Mouse (Mus musculus): ENCODE measurements around the gene Ddx21. TPM values are rescaled to one million over a fixed set of nuclear protein-coding genes. Genes with fewer than 3 reads are reported as not detected.

Ddx21 gene
- polyA plus RNA-seq (2012; rRNA removed; ENCODE audit: low replicate concordance): 7.9 and 14.4 TPM in 2 replicates

DNA sequence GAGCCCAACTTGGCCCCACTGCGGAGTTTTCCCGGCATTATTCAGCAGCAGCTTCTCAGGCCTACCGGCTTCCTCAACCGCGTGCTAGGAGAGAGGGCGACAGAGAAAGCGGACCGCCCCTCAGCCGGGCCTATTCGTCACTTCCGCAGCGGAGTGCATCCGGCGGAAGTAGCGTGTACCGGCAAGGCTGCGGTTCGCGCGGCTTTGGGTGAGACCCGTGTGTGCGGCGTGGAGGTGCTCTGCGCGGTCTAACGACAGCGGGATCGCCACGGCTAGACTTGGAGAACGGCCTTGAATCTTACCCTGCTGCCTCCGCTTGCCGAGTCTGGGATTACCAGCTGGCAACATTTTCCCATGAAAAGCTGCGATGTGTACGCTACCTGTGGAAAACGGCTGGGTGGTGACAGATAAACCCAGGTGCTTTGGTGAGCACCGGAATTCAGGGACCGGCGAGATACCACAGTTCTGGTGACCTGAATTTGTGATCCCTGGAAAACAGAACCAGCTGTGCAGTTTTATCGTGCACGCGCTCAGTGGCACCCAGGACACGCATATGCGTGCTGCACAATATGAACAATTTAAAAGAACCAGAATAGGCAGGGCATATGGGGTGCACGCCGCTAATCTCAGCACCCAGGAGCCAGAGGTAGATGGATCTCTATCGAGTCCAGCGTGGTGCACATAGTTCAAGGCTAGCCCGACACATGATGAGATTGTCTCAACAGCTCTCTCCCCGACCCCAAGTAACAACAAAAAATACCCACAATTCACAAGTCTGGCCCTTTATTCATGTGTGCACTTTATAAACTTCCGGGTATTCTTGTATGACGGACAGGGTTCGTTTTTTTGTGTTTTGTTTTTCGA is at the start of gene Ddx21:
TSS of gene Ddx21 (minus strand) at position 105 of the 864 bp plus-strand sequence.

DNA sequence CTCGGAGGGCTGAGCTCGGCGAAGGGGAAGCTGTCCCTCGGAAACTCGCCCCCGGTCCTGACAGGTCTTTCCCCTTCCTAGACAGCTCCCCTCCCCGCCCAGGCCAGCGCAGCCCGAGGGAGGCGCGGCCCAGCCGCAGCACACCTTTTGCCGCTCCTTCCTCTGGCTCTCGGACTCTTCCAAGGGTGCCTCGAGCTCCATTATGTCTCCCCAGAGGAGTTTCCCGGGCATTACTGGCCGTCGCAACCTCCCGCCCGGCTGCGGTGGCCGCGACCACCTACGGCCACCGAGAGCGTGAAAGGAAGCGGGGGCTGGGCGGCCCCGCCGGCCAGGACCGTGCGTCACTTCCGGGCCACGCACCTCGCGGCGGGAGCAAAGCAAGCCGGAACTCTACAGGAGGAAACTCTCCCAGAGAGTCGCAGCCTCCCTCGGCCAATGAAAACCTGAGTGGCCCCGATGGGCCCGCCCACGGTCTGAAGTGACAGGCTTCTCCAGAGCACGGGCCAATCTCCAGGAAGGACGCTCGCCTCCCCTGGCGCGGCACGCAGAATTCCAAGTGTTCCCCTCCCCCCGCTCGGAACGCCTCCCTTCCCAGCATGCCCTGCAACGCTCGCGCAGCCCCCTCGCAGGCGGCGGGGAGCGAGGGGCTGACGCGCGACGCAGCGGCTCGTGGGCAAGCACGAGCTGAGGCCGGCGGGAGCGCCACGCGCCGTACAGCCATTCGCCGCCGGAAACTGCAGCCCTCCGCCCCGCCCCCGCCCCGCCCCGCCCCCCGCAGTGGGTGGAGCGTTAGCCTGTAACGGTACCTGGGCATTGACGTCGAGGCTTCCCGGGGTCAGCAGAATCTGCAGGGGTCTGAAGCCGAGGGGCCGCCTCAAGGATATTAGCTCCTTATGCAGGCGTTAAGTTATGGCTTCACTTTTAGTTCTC is 49.1 kb upstream of the Ddx21 start, which contains the start of gene Ddx50:
TSS of gene Ddx50 (minus strand) at position 338 of the 930 bp plus-strand sequence.

DNA sequence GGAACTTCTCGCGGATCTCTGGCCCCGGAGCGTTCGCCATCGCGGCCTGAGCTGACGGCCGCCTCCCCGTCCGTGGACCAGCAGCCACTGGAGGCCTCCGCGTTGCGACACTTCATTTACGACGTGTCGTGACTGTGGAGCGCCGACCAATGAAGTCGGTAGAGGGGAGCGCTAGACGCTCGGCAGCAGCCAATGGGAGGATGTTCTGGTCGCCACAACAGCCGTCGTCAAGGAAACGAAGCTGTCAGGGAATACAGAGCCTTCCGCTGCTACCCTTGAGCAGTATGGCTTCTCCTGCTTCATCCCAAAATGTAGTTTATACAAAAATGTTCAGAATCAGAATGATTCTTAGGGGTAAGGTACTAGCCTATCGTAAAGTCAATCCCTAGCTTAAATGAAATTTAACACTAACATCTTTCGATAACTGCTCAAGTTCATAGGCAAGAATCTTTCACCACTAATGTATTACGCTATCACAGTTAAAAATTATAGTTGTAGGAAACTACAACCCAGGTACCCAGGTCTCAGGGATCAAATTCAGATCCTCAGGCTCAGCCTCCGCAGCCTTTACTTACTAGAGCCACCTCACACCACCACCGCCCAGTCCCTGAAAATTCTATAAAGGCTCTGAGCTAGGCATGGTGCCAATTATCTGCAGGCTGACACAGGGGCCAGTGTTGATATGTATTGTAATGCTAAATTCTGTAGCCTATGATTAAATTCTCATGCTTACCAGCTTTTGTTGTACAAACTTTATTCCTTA is 23.6 kb downstream of the Ddx21 start, which contains the start of gene Kif1bp:
TSS of gene Kif1bp (minus strand) at position 120 of the 763 bp plus-strand sequence.

Other genes with a start within 250 kb of the Ddx21 start
- gene Hk1, start 222.4 kb downstream of the Ddx21 start, polyA plus RNA-seq (2012; rRNA removed; ENCODE audit: low replicate concordance): 24.7 and 40.6 TPM in 2 replicates
- not detected in 2 replicates for gene Hkdc1, start 179.8 kb downstream of the Ddx21 start, polyA plus RNA-seq (2012; rRNA removed; ENCODE audit: low replicate concordance)
- 0.07 and 0.18 TPM in 2 replicates for gene 4930507D05Rik, start 152.8 kb downstream of the Ddx21 start, polyA plus RNA-seq (2012; rRNA removed; ENCODE audit: low replicate concordance)
- 13.0 and 20.2 TPM in 2 replicates for gene Supv3l1, start 152.5 kb downstream of the Ddx21 start, polyA plus RNA-seq (2012; rRNA removed; ENCODE audit: low replicate concordance)
- 6.4 and 19.4 TPM in 2 replicates for gene Vps26a, start 115.5 kb downstream of the Ddx21 start, polyA plus RNA-seq (2012; rRNA removed; ENCODE audit: low replicate concordance)
- 38.9 and 42.1 TPM in 2 replicates for gene Srgn, start 74.8 kb downstream of the Ddx21 start, polyA plus RNA-seq (2012; rRNA removed; ENCODE audit: low replicate concordance)
- 26.9 and 47.2 TPM in 2 replicates for gene Kif1bp, start 23.8 kb downstream of the Ddx21 start, polyA plus RNA-seq (2012; rRNA removed; ENCODE audit: low replicate concordance)
- gene Ddx50, start 48.9 kb upstream of the Ddx21 start, polyA plus RNA-seq (2012; rRNA removed; ENCODE audit: low replicate concordance): 5.8 and 10.4 TPM in 2 replicates
- 0.24 and 0.32 TPM in 2 replicates for gene Stox1, start 123.8 kb upstream of the Ddx21 start, polyA plus RNA-seq (2012; rRNA removed; ENCODE audit: low replicate concordance)
- 44.8 and 78.6 TPM in 2 replicates for gene Ccar1, start 190.0 kb upstream of the Ddx21 start, polyA plus RNA-seq (2012; rRNA removed; ENCODE audit: low replicate concordance)

All from mammary gland, adult 2 months (tissue).